In the genomic region with DNA sequence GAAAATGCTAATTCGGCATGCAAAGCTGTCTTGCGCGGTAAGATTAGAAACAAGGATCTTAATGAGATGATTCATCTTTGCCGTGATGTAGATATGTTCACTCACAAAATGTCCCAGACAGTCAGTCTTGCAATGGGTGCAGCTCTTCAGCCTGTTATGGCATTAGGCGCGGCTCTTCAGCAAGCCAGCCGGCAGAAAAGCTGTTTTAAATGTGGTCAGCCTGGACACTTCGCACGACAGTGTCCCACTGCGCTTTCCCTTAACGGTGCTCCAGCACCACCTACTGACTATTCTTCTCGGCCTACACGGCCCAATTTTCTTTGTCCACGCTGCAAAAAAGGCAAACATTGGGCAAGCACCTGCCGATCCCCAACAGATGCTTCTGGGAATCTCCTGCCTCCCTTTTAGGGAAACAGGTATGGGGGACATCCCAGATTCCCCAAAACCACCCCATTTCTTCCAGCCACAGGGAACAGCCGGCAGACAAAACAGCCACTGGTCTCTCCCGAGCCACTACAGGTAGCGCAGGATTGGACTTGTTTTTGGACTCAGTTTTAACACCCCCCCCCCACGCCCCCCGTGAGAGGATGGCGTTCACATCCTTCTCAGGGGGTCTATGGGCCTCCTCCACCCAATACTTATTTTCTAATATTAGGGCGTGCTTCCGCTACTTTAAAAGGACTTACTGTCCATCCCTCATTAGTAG, we compare ENCODE assay signal across 9 mouse cellular contexts. TPM values are rescaled to one million over a fixed set of nuclear protein-coding genes. Genes with fewer than 3 reads are reported as not detected.
DNase-seq lines count a peak whose midpoint lies in the region; ATAC-seq lines count a peak whose summit lies in the region.
"Had no signal": no experiment of that assay in that cellular context is flagged by ENCODE, and none has a peak within 500 bp of the region (broad histone marks: within the 10 kb centered on the region; RNA-seq: fewer than 3 reads in every experiment).

No protein-coding gene starts in this region.

- DNase-seq in layer of hippocampus, adult 8-10 months (ENCODE audit: low spot score in 2 of 2) = peak; percentile 7 to 11
- DNase-seq in layer of hippocampus, adult 9-10 months (ENCODE audit: low spot score) = no peak
- peak; percentile 77 for DNase-seq in embryo, embryonic 11 days
- peak; percentile 66 for DNase-seq in kidney, postnatal 10 days
- DNase-seq in ovary, postnatal 14 days (ENCODE audit: low spot score) = peak; percentile 28
- no peak for DNase-seq in spleen, postnatal 4 days (ENCODE audit: low spot score in 2 of 2)

- WGBS in heart, embryonic 14.5 days = 20% methylated on average over 23 of the region's 23 CpGs
- 20% methylated on average over 23 of the region's 23 CpGs for WGBS in liver, embryonic 16.5 days (ENCODE audit: insufficient replicate concordance)

- peak overlapping the region; percentile 95 for H3K4me2 ChIP-seq in heart, embryonic 14.5 days (ENCODE audit: low read length)
- H3K4me2 ChIP-seq in liver, embryonic 16.5 days (ENCODE audit: low read depth, low read length) = peak overlapping the region; percentile 83

- peak overlapping the region; percentile 89 for H3K9ac ChIP-seq in heart, embryonic 14.5 days (ENCODE audit: low read length)
- no peak overlapping the region for H3K9ac ChIP-seq in liver, embryonic 16.5 days (ENCODE audit: low read depth, low read length)

- H3K36me3 ChIP-seq in heart, embryonic 14.5 days (ENCODE audit: control insufficient read depth, insufficient read depth, low read length) = no peaks in the 10 kb centered on the region
- no peaks in the 10 kb centered on the region for H3K36me3 ChIP-seq in liver, embryonic 16.5 days (ENCODE audit: control insufficient read depth, insufficient read depth)

- no peaks in the 10 kb centered on the region for H3K27me3 ChIP-seq in heart, embryonic 14.5 days (ENCODE audit: control insufficient read depth, insufficient read depth, low read length)
- H3K27me3 ChIP-seq in liver, embryonic 16.5 days (ENCODE audit: control insufficient read depth, insufficient read depth, low read depth, low read length) = peaks cover 32% of the 10 kb centered on the region

- no peak for ATAC-seq in heart, embryonic 14.5 days (ENCODE audit: insufficient number of reproducible peaks, insufficient read depth, low FRiP score, low read depth)
- no peak for ATAC-seq in liver, embryonic 16.5 days (ENCODE audit: low read depth)

- peak overlapping the region; percentile 32 to 58 for H3K4me3 ChIP-seq in heart, embryonic 14.5 days (ENCODE audit: control insufficient read depth in 1 of 2, insufficient read depth in 1 of 2, low read depth in 1 of 2, low read length in 2 of 2)
- no peak overlapping the region for H3K4me3 ChIP-seq in liver, embryonic 16.5 days (ENCODE audit: low read depth, low read length)

- H3K9me3 ChIP-seq in heart, embryonic 14.5 days (ENCODE audit: control insufficient read depth, low read length) = no peaks in the 10 kb centered on the region
- H3K9me3 ChIP-seq in liver, embryonic 16.5 days (replicated peaks; ENCODE audit: control insufficient read depth, low read length) = no peaks in the 10 kb centered on the region

- H3K27ac ChIP-seq in heart, embryonic 14.5 days (replicated peaks in 1 of 2; ENCODE audit: control insufficient read depth in 1 of 2, insufficient read depth in 1 of 2, low read depth in 2 of 2, low read length in 2 of 2) = peak overlapping the region; percentile 47 to 90; a peak in 3 of 4 replicates
- no peak overlapping the region for H3K27ac ChIP-seq in liver, embryonic 16.5 days (ENCODE audit: low read length)

- H3K4me1 ChIP-seq in heart, embryonic 14.5 days (ENCODE audit: control insufficient read depth in 2 of 2, insufficient read depth in 2 of 2, low read length in 2 of 2) = peaks cover 7% of the 10 kb centered on the region in 2 experiments
- no peaks in the 10 kb centered on the region; the same call in 1 of the 2 replicates for H3K4me1 ChIP-seq in liver, embryonic 16.5 days (ENCODE audit: control insufficient read depth, low read depth, low read length)

RNA-seq across cellular contexts. Expression of gene Gm4559, which starts 11.1 kb away (rescaled TPM):
- total RNA-seq in layer of hippocampus, adult 8-10 months (2022) = not detected
- not detected in 2 replicates for polyA plus RNA-seq in heart, embryonic 14.5 days (2014; fragmentation: Nextera tagmentation; extraction: Ambion mirVana)
- polyA plus RNA-seq in liver, embryonic 16.5 days (2015; fragmentation: Nextera tagmentation; extraction: Ambion mirVana) = not detected in 2 replicates
- total RNA-seq: heart, postnatal 36 days had no signal

RNA-seq across cellular contexts. Expression of gene Krtap5-1, which starts 11.6 kb away (rescaled TPM):
- not detected for total RNA-seq in layer of hippocampus, adult 8-10 months (2022)
- polyA plus RNA-seq in heart, embryonic 14.5 days (2014; fragmentation: Nextera tagmentation; extraction: Ambion mirVana) = not detected in 2 replicates
- not detected in 2 replicates for polyA plus RNA-seq in liver, embryonic 16.5 days (2015; fragmentation: Nextera tagmentation; extraction: Ambion mirVana)
- total RNA-seq: heart, postnatal 36 days had no signal

RNA-seq across cellular contexts. Expression of gene Krtap5-4, which starts 18.1 kb away (rescaled TPM):
- total RNA-seq in layer of hippocampus, adult 8-10 months (2022) = not detected
- polyA plus RNA-seq in heart, embryonic 14.5 days (2014; fragmentation: Nextera tagmentation; extraction: Ambion mirVana) = 0.19 TPM in 1 of 2 replicates, not detected in the other
- polyA plus RNA-seq in liver, embryonic 16.5 days (2015; fragmentation: Nextera tagmentation; extraction: Ambion mirVana) = not detected in 2 replicates
- total RNA-seq: heart, postnatal 36 days had no signal

RNA-seq across cellular contexts. Expression of gene Gm2431, which starts 27.1 kb away (rescaled TPM):
- total RNA-seq in layer of hippocampus, adult 8-10 months (2022) = not detected
- not detected in 2 replicates for polyA plus RNA-seq in heart, embryonic 14.5 days (2014; fragmentation: Nextera tagmentation; extraction: Ambion mirVana)
- polyA plus RNA-seq in liver, embryonic 16.5 days (2015; fragmentation: Nextera tagmentation; extraction: Ambion mirVana) = not detected in 2 replicates
- total RNA-seq: heart, postnatal 36 days had no signal

RNA-seq across cellular contexts. Expression of gene Gm40460, which starts 44.4 kb away (rescaled TPM):
- total RNA-seq in layer of hippocampus, adult 8-10 months (2022) = not detected
- polyA plus RNA-seq in heart, embryonic 14.5 days (2014; fragmentation: Nextera tagmentation; extraction: Ambion mirVana) = not detected in 2 replicates
- not detected in 2 replicates for polyA plus RNA-seq in liver, embryonic 16.5 days (2015; fragmentation: Nextera tagmentation; extraction: Ambion mirVana)
- total RNA-seq: heart, postnatal 36 days had no signal

Comparison
In these comparisons a context has a peak if more than half of its experiments do, and no peak if none do; other contexts are left out.
1. DNase-seq: peak in layer of hippocampus, adult 8-10 months (2 of 2), embryo, embryonic 11 days (single experiment), kidney, postnatal 10 days (single experiment) and ovary, postnatal 14 days (single experiment); none in layer of hippocampus, adult 9-10 months (single experiment) and spleen, postnatal 4 days (0 of 2).